Mouse (Mus musculus): ENCODE results near the gene Crybb1.
A peak's percentile ranks its signal among the peaks of the same experiment; 100 is the strongest.

Crybb1 gene

GRCm38 (mm10) chr5:112237866-112238570, 17.6 kb upstream of the Crybb1 start:
- DNase-seq (ENCODE audit: low spot score), result no peak

- no peak for DNase-seq (ENCODE audit: low spot score)
Measured at GRCm38 (mm10) chr5:112238781-112239482, 16.7 kb upstream of the Crybb1 start.

- DNase-seq (ENCODE audit: low spot score), result peak; percentile 67
Measured at GRCm38 (mm10) chr5:112240761-112241160, 14.9 kb upstream of the Crybb1 start.

- DNase-seq (ENCODE audit: low spot score), result no peak
Measured at GRCm38 (mm10) chr5:112241849-112242248, 13.8 kb upstream of the Crybb1 start.

DNA sequence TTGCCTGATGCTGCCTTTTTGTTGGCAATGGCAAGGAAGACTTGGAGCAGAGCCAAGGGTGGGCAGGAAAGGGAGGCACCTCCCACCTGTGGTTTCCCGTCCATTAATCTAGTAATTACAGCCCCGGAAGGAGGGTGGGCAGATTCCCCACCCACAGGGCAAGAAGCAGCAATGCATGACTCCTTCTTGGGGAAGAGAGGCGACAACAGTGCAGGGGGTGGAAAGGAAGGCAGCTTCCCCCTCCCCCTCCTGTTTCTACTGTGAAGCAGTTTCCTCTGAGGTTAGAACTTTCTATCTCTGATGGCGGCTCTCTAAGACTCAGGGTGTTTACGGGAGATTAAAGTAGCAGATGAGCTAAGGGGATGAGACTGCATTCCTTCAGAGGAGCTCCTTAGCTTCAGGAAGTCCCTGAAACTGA, 13.2 kb upstream of the Crybb1 start:
- no peak for DNase-seq (ENCODE audit: low spot score)

DNA sequence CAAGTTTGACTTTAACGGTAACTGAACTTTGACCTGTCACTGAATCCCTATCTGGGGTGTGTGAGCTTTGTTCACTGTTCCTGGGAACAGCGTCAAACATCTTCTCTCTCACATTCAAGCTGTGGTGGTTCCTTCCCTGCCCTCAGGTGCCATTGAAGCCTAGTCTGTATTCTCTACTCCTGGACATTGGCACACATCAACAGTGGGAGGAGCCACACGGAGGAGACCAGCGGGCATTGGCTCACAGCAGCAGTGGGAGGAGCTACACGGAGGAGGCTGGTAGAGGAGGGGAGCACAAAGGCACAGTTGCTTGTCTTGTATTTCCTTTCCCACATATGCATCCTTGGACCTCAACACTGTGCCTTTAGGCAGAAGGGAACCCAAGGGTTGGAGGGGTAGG, 12.6 kb upstream of the Crybb1 start:
- no peak for DNase-seq (ENCODE audit: low spot score)

GRCm38 (mm10) chr5:112243539-112244274, 11.9 kb upstream of the Crybb1 start:
- DNase-seq (ENCODE audit: low spot score), result no peak

GRCm38 (mm10) chr5:112244275-112244562, 11.4 kb upstream of the Crybb1 start:
- DNase-seq (ENCODE audit: low spot score), result no peak

DNA sequence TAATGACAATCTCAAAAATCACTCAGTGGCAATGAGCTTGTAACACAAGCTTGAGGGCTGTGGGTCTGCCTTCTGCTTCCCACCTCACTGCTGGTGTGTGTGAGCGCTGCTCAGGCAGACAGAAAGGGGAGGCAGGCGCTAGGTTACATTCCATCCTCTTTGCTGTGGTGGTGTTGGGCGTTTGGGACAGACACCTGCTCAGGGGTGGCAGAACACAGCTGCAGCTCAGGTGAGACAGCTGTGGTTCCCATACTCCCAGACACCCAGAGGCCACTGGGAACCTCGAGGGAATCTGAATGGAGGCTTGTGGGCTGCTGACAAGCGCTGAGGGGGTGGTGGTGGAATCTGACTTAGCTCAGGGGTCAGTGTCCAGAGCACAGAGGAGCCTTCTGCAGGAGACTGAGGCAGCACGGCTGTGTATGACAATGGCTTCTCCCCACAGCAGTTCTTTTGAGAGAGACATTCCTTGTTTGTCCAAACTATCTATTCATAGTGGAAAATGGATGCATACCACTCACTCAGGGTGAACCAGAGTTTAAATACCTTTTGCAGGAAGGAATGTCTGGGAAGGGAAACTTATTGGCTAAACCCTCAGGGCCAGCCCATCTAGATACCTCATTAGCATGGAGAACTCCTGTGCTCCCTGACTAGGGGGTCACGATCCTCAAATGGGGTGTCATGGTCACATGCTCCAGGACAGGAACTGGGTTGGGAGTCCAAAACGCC, 10.6 kb upstream of the Crybb1 start:
- no peak for DNase-seq (ENCODE audit: low spot score)

GRCm38 (mm10) chr5:112247399-112247798, 8.2 kb upstream of the Crybb1 start:
- no peak for DNase-seq (ENCODE audit: low spot score)

- DNase-seq (ENCODE audit: low spot score), result no peak
Measured at GRCm38 (mm10) chr5:112249106-112249505, 6.5 kb upstream of the Crybb1 start.

DNA sequence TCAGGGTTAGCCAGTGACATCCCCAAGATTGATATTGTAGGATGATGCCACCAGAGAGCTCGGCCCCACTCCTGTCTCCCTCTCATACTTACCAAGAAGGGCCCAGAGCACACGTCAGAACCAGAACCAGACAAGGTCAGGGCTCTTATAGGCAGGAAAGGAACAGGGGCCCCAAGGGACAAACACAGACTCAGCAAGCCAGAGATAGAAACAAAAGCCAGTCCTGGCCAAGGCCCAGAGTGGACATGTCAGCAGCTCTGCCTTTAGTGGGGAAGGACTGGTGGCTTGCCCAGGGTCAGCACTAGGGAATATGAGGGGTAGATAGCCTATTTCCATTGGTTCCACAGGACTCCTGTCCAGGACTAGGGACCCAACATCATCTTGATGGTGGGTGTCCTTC, 3.2 kb upstream of the Crybb1 start, which contains the start of gene Cryba4:
TSS of gene Cryba4 (minus strand) at position 119 of the 400 bp plus-strand sequence.
- no peak for DNase-seq (ENCODE audit: low spot score)

DNA sequence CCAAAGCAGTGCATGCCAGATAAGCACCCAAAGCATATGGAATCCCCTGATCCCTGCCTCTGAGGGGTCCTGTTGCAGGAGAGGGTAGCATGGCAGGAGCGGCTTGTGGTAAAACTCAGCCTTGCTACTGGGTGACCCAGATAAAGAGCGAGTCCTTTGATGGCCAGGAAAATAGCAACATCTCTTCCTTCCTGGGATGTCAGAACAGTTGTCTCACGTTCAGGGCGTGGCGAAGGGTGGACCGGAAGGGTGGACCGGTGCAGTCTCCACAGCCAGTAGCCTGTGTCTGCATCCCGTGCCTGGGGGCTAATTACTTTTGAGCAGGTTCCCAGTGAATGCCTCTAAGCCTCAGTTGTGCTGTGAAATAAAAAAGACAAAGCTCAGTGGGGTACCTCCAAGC, 2.4 kb upstream of the Crybb1 start:
- no peak for DNase-seq (ENCODE audit: low spot score)

DNA sequence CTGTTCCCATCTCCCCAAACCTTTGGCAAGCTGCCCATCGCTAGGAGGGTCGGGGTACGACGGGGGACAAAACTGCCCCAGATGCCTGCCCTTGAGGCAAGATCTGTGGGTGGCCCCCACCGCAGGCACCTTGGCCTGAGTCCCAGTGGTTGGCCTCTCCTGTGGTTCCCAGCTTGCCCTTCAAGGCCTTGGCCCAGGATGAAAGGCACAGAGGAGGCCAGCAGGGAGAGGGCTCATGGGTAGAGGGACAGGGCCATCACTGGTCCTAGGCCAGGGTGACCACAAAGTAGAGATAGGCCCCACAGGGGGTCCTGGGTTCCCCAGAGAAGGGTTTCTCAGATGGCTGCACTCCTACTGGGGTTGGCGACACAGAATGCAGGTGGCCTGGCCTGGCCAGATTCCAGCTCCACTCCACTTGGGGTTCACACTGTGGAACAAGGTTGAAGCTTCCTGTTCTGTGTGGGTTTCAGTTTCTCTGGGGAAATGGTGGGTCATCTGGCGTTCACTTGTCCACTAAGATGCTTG, 1.3 kb upstream of the Crybb1 start:
- peak; percentile 73 for DNase-seq (ENCODE audit: low spot score)

- DNase-seq (ENCODE audit: low spot score), result no peak
Measured at GRCm38 (mm10) chr5:112256457-112256856, 842 bp downstream of the Crybb1 start.

DNA sequence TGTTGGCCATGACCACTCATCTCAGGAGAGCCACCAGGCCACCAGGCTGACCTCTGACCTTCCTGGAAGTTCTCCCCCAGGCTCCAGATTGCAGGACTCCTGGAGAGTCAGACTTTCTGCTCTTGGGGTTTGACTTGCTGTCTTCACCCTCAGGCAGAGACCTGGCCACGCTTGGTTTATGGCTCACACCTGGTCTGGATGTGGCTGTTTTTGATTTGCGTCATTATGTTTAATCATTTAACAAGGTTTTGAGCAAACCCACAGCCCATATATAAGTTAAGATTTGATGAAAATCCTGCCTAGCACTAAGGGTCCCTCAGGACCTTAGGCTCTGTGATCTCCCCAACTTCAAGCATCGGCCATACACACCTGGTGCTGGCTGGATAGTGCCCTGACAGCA, 2.3 kb downstream of the Crybb1 start:
- no peak for DNase-seq (ENCODE audit: low spot score)

GRCm38 (mm10) chr5:112259862-112260650, 4.4 kb downstream of the Crybb1 start:
- no peak for DNase-seq (ENCODE audit: low spot score)

DNA sequence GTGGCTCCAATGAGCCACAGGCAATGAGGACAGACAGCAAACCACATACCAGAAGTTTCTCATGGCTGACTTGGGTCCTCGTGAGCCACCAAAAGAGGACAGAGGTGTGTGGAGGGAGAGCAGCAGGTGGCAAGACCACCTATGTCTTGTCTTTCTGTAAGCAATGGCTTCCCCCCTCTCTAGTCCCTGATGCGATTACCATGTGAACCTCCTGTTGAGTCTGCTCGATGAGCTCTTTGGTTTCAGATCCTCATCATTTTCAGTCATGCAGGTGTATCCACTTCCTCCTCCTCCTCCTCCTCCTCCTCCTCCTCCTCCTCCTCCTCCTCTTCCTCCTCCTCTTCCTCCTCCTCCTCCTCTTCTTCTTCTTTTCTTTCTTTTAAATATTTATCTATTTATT, 5.2 kb downstream of the Crybb1 start:
- no peak for DNase-seq (ENCODE audit: low spot score)

DNA sequence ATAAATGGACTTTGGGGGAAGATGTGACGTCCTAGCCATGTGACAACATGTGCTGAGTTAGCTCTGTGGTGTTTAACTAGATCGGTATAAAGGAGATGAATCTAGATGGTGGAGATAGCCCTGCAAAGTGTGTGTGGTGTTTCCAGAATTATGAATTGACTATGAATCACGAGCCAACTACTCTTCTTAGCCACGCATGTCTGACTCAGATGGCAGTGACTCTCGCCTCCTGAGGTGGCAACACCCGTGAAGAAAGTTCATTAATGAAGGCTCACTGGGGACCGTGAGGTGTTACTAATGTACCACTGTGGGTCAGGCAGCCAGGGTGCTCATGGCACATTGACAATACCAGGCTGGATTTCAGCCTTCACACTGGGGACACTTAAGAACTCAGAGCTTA, 8.5 kb downstream of the Crybb1 start:
- no peak for DNase-seq (ENCODE audit: low spot score)

- DNase-seq (ENCODE audit: low spot score), result no peak
Measured at GRCm38 (mm10) chr5:112265110-112265509, 9.5 kb downstream of the Crybb1 start.

GRCm38 (mm10) chr5:112265515-112265914, 9.9 kb downstream of the Crybb1 start:
- DNase-seq (ENCODE audit: low spot score), result no peak

Measured in testis, postnatal 14 days (tissue).